Mouse (Mus musculus): Measurements from ENCODE around the gene Trp53rka. TPM values are rescaled to one million over a fixed set of nuclear protein-coding genes. Genes with fewer than 3 reads are reported as not detected.

Gene Trp53rka
- total and polyA plus RNA-seq, 2 experiments from 2014 or later = 35.0 to 39.7 TPM

DNA sequence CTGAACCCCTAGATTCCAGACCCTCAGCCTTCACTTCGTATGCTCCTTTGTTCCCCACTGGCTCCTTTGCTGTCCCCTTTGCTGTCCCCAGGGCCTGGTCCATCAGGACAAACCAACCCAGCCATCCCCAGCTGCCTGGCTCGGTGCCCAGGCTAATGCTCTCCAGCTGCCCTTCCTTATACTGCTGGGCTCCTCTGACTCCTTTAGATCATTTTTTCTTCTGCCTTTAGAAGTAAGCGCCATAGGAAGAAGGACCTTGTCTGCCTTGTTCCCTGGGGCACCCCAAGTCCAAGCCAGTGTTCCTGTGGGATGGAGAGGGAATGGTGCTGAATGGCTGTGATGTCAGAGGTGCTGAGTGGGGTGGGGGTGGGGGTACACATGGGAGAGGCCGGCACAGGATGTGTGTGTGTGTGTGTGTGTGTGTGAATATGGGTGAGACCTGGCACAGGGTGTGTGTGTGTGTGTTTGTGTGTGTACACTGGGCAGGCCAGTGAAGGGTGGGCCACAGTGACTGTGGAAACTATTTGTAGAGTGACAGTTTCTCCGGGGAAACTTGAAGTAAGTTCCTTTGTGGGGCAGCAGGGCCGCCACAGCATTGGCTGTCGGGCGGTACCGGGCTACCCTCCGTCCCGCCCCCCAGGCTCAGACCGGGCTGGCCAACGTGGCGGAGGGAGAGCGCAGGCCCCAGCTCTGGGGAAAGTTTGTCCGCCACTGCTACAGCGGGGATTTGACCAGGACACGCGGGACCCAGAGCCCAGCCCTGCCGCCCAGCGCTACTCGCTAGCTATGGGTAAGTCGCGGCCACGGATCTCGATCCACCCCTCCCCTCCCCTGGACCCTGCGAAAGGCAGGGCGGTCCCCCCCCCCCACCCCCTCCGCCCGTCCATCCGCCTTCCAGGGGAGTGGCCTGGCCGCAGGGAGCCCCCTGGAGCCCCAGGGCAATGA, 10.4 kb upstream of the Trp53rka start, which contains the start of gene Slc2a10:
Gene Slc2a10 (plus strand): TSS at position 529 of the 945 bp plus-strand sequence.
- ATAC-seq (peak; percentile 84), DNase-seq (ENCODE audit: low spot score) (peak; percentile 68)
- H3K36me3 ChIP-seq (ENCODE audit: insufficient read depth, low read length) = no peaks in the 10 kb centered on the region
- TF ChIP-seq CTCF (IDR thresholded peaks at IDR 0.05; ENCODE audit: low read depth) = no peak
- H3K27me3 ChIP-seq (ENCODE audit: insufficient read depth, low read length) = no peaks in the 10 kb centered on the region; the same call in 1 of the 2 replicates
- H3K9ac ChIP-seq (replicated peaks; ENCODE audit: low read length) = peak within 1 kb of the TSS; percentile 24; the same call in 1 of the 2 replicates
- peak within 1 kb of the TSS; percentile 30 for H3K4me3 ChIP-seq (ENCODE audit: low read length)
- H3K4me2 ChIP-seq (ENCODE audit: low read depth, low read length) = peak within 1 kb of the TSS; percentile 51
- peak within 1 kb of the TSS; percentile 36; the same call in 1 of the 2 replicates for H3K27ac ChIP-seq
- 9% methylated on average over 31 of the region's 32 CpGs for WGBS
- no peaks in the 10 kb centered on the region for H3K9me3 ChIP-seq (ENCODE audit: low read length)
- H3K4me1 ChIP-seq (ENCODE audit: insufficient read depth, low read length) = peaks cover 15% of the 10 kb centered on the region; the same call in 1 of the 2 replicates

DNA sequence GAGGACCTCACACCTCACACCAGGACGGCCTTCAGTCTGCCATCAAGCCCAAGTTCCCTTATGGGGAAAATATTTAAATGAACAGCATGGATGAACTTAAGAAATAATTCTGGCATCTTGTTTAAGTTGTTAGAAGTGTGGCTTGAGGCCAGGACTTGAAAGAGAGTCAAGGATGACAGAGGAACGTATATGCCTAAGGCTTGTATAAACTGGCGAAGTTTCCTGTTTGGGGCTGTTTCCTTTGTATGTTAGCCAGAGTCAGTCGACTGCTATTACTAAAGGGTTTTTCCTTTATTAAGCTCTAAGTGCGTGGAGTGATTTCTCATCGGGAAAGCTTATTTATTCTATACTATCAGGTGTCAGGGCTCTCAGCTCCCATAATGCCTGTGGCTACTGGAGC, 5.7 kb upstream of the Trp53rka start:
- no peak for TF ChIP-seq CTCF (IDR thresholded peaks at IDR 0.05; ENCODE audit: low read depth)
- DNase-seq (ENCODE audit: low spot score) (no peak), ATAC-seq (no peak)
- 72% methylated on average over 6 of the region's 6 CpGs for WGBS
- Histone ChIP-seq H3K27me3 (ENCODE audit: insufficient read depth, low read length) (no peaks in the 10 kb centered on the region; the same call in 1 of the 2 replicates), H3K4me3 (ENCODE audit: low read length) (no peak overlapping the region), H3K36me3 (ENCODE audit: insufficient read depth, low read length) (no peaks in the 10 kb centered on the region), H3K9ac (replicated peaks; ENCODE audit: low read length) (no peak overlapping the region), H3K4me1 (ENCODE audit: insufficient read depth, low read length) (peaks cover 10% of the 10 kb centered on the region; the same call in 1 of the 2 replicates), H3K27ac (no peak overlapping the region), H3K4me2 (ENCODE audit: low read depth, low read length) (no peak overlapping the region), H3K9me3 (ENCODE audit: low read length) (no peaks in the 10 kb centered on the region)

DNA sequence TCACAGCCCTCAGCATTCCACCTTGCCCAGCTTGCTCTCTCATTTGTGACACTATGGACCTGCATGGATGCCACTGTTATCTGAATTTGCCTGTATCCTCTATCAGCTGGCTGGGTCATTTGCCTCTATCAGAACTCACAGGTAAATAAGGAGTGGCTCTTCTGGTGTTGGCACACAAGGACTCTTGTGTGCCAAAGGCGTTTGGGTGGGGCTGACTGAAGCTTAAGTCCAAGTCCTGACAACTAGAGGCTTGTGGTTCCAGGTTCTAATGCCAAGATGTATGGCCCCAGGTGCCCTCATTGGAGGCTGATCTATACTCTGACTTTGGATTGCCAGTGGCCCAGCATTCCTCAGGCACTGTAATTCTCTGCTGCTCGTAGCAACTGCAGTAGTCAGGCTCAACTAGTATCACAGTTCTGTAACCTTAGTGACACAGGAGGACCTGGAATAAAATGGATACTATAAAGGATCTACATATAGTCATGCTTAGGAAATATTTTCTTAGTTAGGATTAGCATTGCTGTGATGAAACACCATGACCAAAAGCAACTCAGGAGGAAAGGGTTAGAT, 4.7 kb upstream of the Trp53rka start:
- DNase-seq (ENCODE audit: low spot score) (no peak), ATAC-seq (no peak)
- H3K9ac ChIP-seq (replicated peaks; ENCODE audit: low read length) = no peak overlapping the region
- H3K27ac ChIP-seq = no peak overlapping the region
- H3K4me1 ChIP-seq (ENCODE audit: insufficient read depth, low read length) = peaks cover 5% of the 10 kb centered on the region; the same call in 1 of the 2 replicates
- no peaks in the 10 kb centered on the region for H3K9me3 ChIP-seq (ENCODE audit: low read length)
- WGBS = 75% methylated on average over 2 of the region's 2 CpGs
- no peak overlapping the region for H3K4me2 ChIP-seq (ENCODE audit: low read depth, low read length)
- TF ChIP-seq CTCF (IDR thresholded peaks at IDR 0.05; ENCODE audit: low read depth) = no peak
- H3K27me3 ChIP-seq (ENCODE audit: insufficient read depth, low read length) = no peaks in the 10 kb centered on the region; the same call in 1 of the 2 replicates
- no peaks in the 10 kb centered on the region for H3K36me3 ChIP-seq (ENCODE audit: insufficient read depth, low read length)
- no peak overlapping the region for H3K4me3 ChIP-seq (ENCODE audit: low read length)

DNA sequence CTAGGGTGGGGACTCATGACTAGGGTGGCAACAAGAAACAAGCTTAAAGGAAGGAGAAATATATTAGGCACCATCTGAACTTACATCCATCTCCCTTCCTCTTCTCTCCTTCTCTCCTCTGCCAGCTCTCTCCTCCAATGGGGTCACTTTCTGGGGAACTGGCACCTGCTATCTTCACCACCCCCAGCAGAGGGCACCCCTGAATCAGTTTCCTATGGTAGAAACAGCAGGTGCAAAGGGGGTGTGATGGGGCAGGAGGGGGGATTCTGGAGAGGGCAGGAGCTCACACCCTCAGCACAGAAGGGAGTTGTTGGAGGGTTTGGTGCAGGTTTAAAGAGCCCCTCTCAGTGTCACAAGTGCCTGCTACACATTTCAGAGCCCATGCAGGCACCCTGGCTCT, 3.1 kb upstream of the Trp53rka start:
- Histone ChIP-seq H3K9ac (replicated peaks; ENCODE audit: low read length) (no peak overlapping the region), H3K9me3 (ENCODE audit: low read length) (no peaks in the 10 kb centered on the region), H3K27ac (no peak overlapping the region), H3K4me1 (ENCODE audit: insufficient read depth, low read length) (peaks cover 3% of the 10 kb centered on the region; the same call in 1 of the 2 replicates), H3K36me3 (ENCODE audit: insufficient read depth, low read length) (no peaks in the 10 kb centered on the region), H3K4me3 (ENCODE audit: low read length) (no peak overlapping the region), H3K27me3 (ENCODE audit: insufficient read depth, low read length) (no peaks in the 10 kb centered on the region), H3K4me2 (ENCODE audit: low read depth, low read length) (no peak overlapping the region)
- peak; percentile 48 for DNase-seq (ENCODE audit: low spot score)
- no peak for ATAC-seq
- peak; percentile 65 for TF ChIP-seq CTCF (IDR thresholded peaks at IDR 0.05; ENCODE audit: low read depth)

DNA sequence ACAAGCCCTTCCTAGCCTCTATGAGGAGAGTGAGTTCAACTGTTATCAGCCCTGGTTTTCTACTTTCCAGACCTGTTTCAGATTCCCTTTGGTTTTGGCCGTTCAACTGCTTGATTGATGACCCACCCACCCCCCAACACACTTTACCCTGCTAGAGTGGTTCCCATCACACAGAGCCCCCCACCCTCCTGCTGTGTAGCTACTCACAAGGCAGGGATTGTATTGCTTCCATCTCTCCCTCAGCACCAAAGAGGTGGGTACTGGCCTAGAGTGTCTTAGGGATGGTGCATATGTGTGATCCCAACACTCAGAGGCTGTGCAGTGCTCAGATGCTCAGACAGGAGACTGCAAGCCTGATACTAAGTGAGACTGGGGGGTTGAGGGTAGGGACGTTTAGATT, 1.4 kb upstream of the Trp53rka start:
- Histone ChIP-seq H3K9ac (replicated peaks; ENCODE audit: low read length) (no peak overlapping the region), H3K4me3 (ENCODE audit: low read length) (no peak overlapping the region), H3K4me2 (ENCODE audit: low read depth, low read length) (peak overlapping the region; percentile 87; the same call in 1 of the 2 replicates), H3K9me3 (ENCODE audit: low read length) (no peaks in the 10 kb centered on the region), H3K4me1 (ENCODE audit: insufficient read depth, low read length) (peaks cover 3% of the 10 kb centered on the region; the same call in 1 of the 2 replicates), H3K27me3 (ENCODE audit: insufficient read depth, low read length) (no peaks in the 10 kb centered on the region), H3K36me3 (ENCODE audit: insufficient read depth, low read length) (peaks cover 5% of the 10 kb centered on the region; the same call in 1 of the 2 replicates), H3K27ac (peak overlapping the region; percentile 89)
- WGBS = 28% methylated on average over 2 of the region's 2 CpGs
- no peak for TF ChIP-seq CTCF (IDR thresholded peaks at IDR 0.05; ENCODE audit: low read depth)
- DNase-seq (ENCODE audit: low spot score) (no peak), ATAC-seq (no peak)

DNA sequence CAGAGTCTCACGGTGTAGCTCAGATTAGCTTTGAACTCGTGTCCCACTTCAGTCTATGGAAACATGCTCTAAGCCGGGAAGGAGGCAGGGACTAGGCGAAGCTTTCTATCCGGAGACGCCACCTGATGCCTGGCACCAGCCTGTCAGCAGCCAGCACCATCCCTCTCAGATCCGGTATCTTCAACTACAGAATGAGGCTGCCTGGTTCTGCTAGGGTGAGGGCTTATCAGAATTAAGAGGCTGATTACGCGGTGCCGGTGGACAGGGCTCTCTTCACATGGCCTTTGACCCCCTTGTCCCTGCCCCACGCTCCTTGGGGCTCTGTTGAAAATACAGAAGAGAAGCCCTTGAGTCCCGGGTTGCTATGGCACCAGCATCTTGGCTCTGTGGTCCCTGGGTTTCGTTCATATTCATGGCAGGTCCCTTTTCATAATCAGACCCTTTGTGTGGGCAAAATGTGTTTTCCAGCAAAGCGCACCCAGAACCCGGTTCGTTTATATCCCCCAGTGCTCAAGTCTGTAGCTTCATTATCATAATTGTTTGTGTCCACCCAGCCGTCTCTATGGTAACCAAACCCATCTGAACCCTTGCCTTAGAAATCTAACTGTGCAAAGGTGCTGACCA, 575 bp upstream of the Trp53rka start:
- peak overlapping the region; percentile 87 for H3K4me2 ChIP-seq (ENCODE audit: low read depth, low read length)
- H3K27me3 ChIP-seq (ENCODE audit: insufficient read depth, low read length) = no peaks in the 10 kb centered on the region
- no peak for TF ChIP-seq CTCF (IDR thresholded peaks at IDR 0.05; ENCODE audit: low read depth)
- peaks cover 13% of the 10 kb centered on the region; the same call in 1 of the 2 replicates for H3K36me3 ChIP-seq (ENCODE audit: insufficient read depth, low read length)
- H3K27ac ChIP-seq = peak overlapping the region; percentile 89
- WGBS = 3% methylated on average over 17 of the region's 17 CpGs
- no peaks in the 10 kb centered on the region for H3K9me3 ChIP-seq (ENCODE audit: low read length)
- ATAC-seq (peak; percentile 65), DNase-seq (ENCODE audit: low spot score) (peak; percentile 79)
- H3K9ac ChIP-seq (replicated peaks; ENCODE audit: low read length) = peak overlapping the region; percentile 83
- peak overlapping the region; percentile 67 for H3K4me3 ChIP-seq (ENCODE audit: low read length)
- H3K4me1 ChIP-seq (ENCODE audit: insufficient read depth, low read length) = peaks cover 3% of the 10 kb centered on the region; the same call in 1 of the 2 replicates

All from hindbrain, postnatal 0 days (tissue).